Mouse (Mus musculus) colon, adult 2 months (tissue): ENCODE data around the gene Sfi1. TPM values are rescaled to one million over a fixed set of nuclear protein-coding genes. Genes with fewer than 3 reads are reported as not detected.

Source experiments
- polyA plus RNA-seq: library from polyadenylated mRNA; depleted of rRNA; stranded (reverse); fragments of >200 nt; gene quantifications from 2 replicates; pipeline ENCODE4 v1.2.3, GENCODE M21; 2012; rRNA removed

Sfi1 gene
- 20.4 and 20.6 TPM in 2 replicates for polyA plus RNA-seq

GRCm38 (mm10) chr11:3193363-3193762 lies at the start of gene Sfi1:
Gene Sfi1 (minus strand): TSS chr11:3193463.

GRCm38 (mm10) chr11:3202231-3202701 lies 9.0 kb upstream of the Sfi1 start, which contains the start of gene Eif4enif1:
Gene Eif4enif1 (plus strand): TSS chr11:3202392.

Other genes with a start within 250 kb of the Sfi1 start
- gene Eif4enif1, start 8.9 kb upstream of the Sfi1 start, polyA plus RNA-seq = 26.9 and 38.4 TPM in 2 replicates
- 11.5 and 12.4 TPM in 2 replicates for gene Drg1, start 73.0 kb upstream of the Sfi1 start, polyA plus RNA-seq
- 16.0 and 18.8 TPM in 2 replicates for gene Patz1, start 95.4 kb upstream of the Sfi1 start, polyA plus RNA-seq
- 11.4 and 15.7 TPM in 2 replicates for gene Pik3ip1, start 136.9 kb upstream of the Sfi1 start, polyA plus RNA-seq
- 185 and 197 TPM in 2 replicates for gene Limk2, start 215.7 kb upstream of the Sfi1 start, polyA plus RNA-seq